Mouse (Mus musculus): ENCODE data around the gene 1700001O22Rik. TPM values are rescaled to one million over a fixed set of nuclear protein-coding genes. Genes with fewer than 3 reads are reported as not detected.

The 1700001O22Rik gene
- polyA plus RNA-seq, 1 experiment from 2014 or later: 3.1 TPM

DNA sequence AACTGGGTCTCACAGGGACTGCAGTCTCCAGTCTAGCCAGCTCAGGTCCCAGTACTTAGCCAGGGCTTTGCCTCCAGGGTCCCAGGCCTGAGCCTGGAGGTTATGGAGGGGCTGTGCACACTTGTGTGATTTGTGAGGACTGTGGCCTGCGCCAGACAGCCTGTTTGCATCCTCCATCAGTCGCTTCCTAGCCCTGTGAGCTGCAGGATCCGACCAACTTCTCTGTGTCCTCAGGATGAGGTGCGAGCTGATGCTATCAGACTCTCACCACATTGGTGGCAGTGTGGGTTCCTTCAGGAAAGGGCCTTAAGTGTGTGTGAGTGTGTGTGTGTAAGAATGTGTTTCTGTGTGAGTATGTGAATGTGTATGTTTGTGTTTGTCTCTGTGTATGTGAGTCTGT is 16.0 kb downstream of the 1700001O22Rik start:
- H3K4me3 ChIP-seq: peak overlapping the region; percentile 13; the same call in 1 of the 2 replicates
- H3K27ac ChIP-seq (replicated peaks): peak overlapping the region; percentile 90
- no peak for DNase-seq (ENCODE audit: low spot score)
- WGBS: 64% methylated on average over 4 of the region's 4 CpGs
- H3K27me3 ChIP-seq (replicated peaks; ENCODE audit: low read depth, poor library complexity, severe bottlenecking): 0 out of 2 replicates have a peak, but pooled peaks cover 5% of the 10 kb centered on the region
- H3K4me1 ChIP-seq: peaks cover 69% of the 10 kb centered on the region
- no peaks in the 10 kb centered on the region for H3K9me3 ChIP-seq
- H3K36me3 ChIP-seq (replicated peaks): no peaks in the 10 kb centered on the region

DNA sequence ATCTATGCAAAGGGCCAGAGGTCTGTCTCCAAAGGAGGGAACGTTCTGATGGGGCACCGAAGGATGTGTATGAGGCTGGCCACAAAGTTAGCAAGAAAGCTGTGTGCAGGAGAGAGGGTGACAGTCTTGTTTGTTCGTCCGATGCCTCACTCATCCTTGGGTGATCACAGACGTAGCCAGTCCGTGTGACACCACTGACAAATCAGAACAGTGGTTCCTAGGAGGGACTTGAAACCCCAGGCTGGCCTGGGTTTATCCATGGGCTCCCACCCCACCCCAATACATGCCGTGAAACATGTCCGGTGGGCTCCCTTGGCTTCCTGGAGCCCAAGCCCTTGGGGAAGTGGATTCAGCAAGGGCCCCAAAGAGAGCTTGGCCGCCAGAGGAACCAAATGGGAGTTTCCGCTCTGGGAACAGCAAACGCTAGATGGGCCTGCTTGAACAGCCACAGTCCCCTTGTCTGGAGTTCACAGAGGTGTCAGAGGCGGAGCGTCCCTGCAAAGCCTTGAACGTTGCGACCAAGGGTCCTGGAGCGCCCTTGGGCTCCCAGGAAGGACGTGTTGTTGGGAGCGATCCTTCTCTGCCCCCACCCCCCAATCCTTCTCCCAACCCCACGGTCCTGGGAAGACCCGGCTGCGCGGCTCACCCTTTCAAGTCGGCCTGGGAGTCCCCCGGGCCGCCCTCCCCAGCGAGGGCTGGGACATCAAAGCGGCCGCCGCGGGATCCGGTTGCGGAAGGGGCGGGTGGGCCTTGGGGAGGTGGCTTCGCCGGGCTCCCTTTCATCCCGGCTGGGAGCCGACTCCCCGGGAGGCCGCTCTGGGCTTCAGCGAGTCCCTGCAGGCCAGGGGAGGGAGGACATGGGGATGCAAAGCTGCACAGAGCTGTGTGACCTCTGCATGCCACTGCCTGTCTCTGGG is 19.1 kb downstream of the 1700001O22Rik start:
- Histone ChIP-seq H3K27ac (replicated peaks) (peak overlapping the region; percentile 90), H3K27me3 (replicated peaks; ENCODE audit: low read depth, poor library complexity, severe bottlenecking) (0 out of 2 replicates have a peak, but pooled peaks cover 5% of the 10 kb centered on the region), H3K9me3 (no peaks in the 10 kb centered on the region), H3K4me1 (peaks cover 71% of the 10 kb centered on the region), H3K4me3 (peak overlapping the region; percentile 53), H3K36me3 (replicated peaks) (no peaks in the 10 kb centered on the region)
- DNase-seq (ENCODE audit: low spot score): peak; percentile 90
- 8% methylated on average over 40 of the region's 40 CpGs for WGBS

DNA sequence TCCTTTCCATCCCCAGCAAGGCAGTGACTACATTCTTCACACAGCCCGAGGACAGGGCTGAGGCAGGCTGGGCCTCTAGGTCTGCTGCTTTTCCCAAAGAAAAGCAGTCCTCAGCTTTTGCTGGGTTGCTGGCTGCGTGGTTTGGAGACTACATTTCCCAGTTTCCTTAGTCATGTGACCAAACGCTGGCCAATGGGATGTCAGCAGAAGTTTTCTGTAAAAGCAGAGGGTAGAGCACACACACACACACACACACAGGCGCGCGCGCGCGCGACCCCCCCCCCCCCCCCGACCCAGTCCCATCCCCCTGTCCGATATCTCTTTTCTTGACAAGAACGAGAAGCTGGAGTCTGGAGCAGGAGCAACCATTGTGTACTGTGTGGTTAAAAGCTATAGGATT is 20.1 kb downstream of the 1700001O22Rik start:
- WGBS: under 1% methylated on average over 13 of the region's 13 CpGs
- H3K4me1 ChIP-seq: peaks cover 81% of the 10 kb centered on the region
- peak overlapping the region; percentile 53 for H3K4me3 ChIP-seq
- H3K9me3 ChIP-seq: no peaks in the 10 kb centered on the region
- DNase-seq (ENCODE audit: low spot score): peak; percentile 83
- H3K27me3 ChIP-seq (replicated peaks; ENCODE audit: low read depth, poor library complexity, severe bottlenecking): 0 out of 2 replicates have a peak, but pooled peaks cover 5% of the 10 kb centered on the region
- no peaks in the 10 kb centered on the region for H3K36me3 ChIP-seq (replicated peaks)
- peak overlapping the region; percentile 90 for H3K27ac ChIP-seq (replicated peaks)

DNA sequence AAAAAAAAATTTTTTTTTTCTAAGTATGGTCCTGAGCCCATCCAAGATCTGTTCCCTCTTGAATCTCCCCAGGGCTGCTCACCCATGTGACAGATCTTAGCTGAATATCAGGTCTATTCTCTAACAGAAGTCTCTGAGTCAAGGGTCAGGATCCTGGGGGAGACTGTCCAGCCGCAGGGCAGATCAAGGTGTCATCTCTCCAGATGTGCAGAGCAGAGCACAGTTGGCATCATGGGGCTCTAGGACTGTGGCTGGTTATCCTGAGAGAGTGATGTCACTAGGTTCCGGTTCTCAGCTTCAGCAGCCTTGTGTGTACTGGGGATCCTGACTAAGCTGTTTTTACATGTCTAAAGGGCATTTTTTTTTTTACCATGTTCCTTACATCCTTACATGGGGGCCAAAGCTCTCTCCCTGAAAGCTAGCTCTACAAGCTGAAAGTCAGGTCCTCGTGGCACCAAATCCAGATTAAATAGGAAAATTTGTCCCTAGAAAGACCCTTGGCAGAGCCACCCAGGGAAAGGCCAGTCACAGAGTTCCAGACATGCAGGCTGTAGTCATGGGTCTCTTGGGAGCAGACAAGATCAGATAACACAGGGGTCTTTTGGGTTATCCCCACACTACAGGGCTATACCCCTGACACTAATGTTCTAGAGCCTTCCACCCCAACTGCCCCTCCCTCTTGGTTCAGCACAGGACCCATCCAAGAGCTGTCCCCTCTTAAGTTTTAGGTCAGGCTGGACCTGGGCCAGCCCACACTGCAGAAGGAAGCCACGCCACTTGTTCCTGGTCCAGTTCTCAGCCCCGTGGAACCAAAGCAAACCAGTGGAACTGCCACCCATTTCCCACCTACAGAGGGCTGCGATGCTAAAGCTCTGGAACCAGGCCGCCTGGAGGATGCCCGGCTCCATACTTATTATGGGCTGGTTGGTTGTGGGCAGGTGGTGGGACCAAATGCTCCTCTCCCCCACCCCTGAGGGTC is 20.9 kb downstream of the 1700001O22Rik start:
- H3K9me3 ChIP-seq: no peaks in the 10 kb centered on the region

DNA sequence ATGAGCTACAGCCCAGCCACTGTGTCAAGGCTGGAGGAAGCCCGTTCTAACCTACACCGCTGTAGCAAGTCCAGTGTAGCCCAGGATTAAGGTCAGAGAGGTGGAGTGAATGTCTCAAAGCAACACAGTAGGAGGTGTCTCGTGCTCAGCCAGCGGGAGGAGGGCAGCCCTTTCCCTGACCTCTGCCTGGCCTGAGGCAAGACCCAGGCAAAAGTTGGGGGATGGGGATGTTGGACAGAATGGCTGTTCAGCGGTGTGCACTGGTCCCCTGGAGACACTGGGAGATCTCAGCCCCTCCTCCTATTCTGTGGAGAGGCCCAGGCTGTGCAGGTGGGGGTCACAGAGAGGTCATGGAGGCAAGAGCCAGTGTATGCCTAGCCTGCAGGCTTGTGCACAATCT is 24.2 kb downstream of the 1700001O22Rik start:
- Histone ChIP-seq H3K9me3 (no peaks in the 10 kb centered on the region), H3K27me3 (replicated peaks; ENCODE audit: low read depth, poor library complexity, severe bottlenecking) (peaks cover 7% of the 10 kb centered on the region; the same call in 1 of the 2 replicates), H3K4me1 (peaks cover 79% of the 10 kb centered on the region), H3K4me3 (peak overlapping the region; percentile 22; the same call in 1 of the 2 replicates), H3K36me3 (replicated peaks) (no peaks in the 10 kb centered on the region), H3K27ac (replicated peaks) (peak overlapping the region; percentile 73)
- peak; percentile 81 for DNase-seq (ENCODE audit: low spot score)
- under 1% methylated on average over 5 of the region's 5 CpGs for WGBS

More for the DNA sequence above, 20.9 kb downstream of the 1700001O22Rik start:
- Histone ChIP-seq H3K27me3 (replicated peaks; ENCODE audit: low read depth, poor library complexity, severe bottlenecking) (0 out of 2 replicates have a peak, but pooled peaks cover 5% of the 10 kb centered on the region), H3K36me3 (replicated peaks) (no peaks in the 10 kb centered on the region), H3K4me1 (peaks cover 87% of the 10 kb centered on the region), H3K4me3 (peak overlapping the region; percentile 53), H3K27ac (replicated peaks) (peak overlapping the region; percentile 90)
- no peak for DNase-seq (ENCODE audit: low spot score)
- 79% methylated on average over 8 of the region's 8 CpGs for WGBS

DNA sequence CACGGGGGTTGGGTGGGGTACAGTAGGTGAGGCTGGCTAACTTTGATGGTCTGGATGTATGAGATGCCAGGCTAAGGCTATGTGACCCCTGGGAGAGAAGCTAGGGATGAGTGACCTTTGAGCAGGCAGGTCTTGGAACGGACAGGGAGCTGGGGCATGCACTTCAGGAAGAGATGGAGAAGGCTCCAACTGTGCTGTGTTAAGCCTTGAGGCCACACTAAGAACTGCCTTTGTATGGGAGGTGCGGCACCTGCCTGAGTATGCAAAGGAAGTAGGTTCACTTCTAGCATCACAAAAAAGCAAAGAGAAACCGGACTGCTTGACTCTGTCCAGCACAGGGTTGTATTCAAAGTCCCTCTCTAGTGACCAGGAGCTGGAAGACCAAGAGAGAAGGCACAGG is 25.2 kb downstream of the 1700001O22Rik start:
- WGBS: 60% methylated on average over 4 of the region's 4 CpGs
- Histone ChIP-seq H3K4me1 (peaks cover 79% of the 10 kb centered on the region), H3K4me3 (no peak overlapping the region), H3K27ac (replicated peaks) (peak overlapping the region; percentile 73), H3K9me3 (no peaks in the 10 kb centered on the region), H3K27me3 (replicated peaks; ENCODE audit: low read depth, poor library complexity, severe bottlenecking) (peaks cover 10% of the 10 kb centered on the region; the same call in 1 of the 2 replicates), H3K36me3 (replicated peaks) (no peaks in the 10 kb centered on the region)
- DNase-seq (ENCODE audit: low spot score): no peak

DNA sequence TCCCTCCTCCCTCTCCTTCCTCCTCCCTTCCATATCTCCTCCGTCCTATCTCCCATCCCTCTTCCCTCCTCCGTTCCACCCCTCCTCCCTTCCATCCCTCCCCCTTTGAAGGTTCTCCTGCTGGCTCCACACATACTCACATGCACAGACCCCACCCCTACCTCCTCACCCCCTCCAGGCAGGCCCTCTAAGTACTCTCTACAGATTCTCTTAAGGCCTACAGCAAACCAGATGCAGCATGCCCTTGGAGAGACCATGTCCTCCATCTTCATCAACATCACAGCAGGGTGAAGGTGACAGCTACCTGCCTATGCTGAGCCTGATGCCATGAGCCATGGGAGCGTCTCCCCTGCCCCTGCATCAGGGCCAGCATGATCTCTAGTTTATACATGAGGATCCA is 26.2 kb downstream of the 1700001O22Rik start:
- Histone ChIP-seq H3K27me3 (replicated peaks; ENCODE audit: low read depth, poor library complexity, severe bottlenecking) (peaks cover 10% of the 10 kb centered on the region; the same call in 1 of the 2 replicates), H3K36me3 (replicated peaks) (no peaks in the 10 kb centered on the region), H3K4me3 (no peak overlapping the region), H3K4me1 (peaks cover 82% of the 10 kb centered on the region), H3K27ac (replicated peaks) (peak overlapping the region; percentile 12; the same call in 1 of the 2 replicates), H3K9me3 (no peaks in the 10 kb centered on the region)
- no peak for DNase-seq (ENCODE audit: low spot score)
- 84% methylated on average over 3 of the region's 3 CpGs for WGBS

DNA sequence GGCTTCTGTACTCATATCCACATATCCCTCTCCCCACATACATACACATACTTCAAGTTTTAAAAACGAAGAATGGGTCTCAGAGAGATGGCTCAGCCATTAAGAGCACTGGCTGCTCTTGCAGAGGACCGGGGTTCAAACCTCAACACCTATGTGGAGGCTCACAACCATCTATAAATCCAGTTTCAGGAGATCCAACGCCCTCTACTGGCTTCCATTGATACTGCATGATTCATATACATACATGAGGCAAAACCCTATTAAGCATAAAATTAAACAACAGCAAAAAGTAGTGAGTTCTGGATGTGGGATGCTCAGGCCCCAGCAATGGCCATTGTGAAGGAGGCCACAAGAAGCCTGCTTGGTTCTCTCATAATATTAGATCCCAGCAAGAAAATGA is 27.5 kb downstream of the 1700001O22Rik start:
- peaks cover 10% of the 10 kb centered on the region; the same call in 1 of the 2 replicates for H3K27me3 ChIP-seq (replicated peaks; ENCODE audit: low read depth, poor library complexity, severe bottlenecking)
- 60% methylated on average over 3 of the region's 3 CpGs for WGBS
- no peaks in the 10 kb centered on the region for H3K9me3 ChIP-seq
- H3K4me1 ChIP-seq: peaks cover 86% of the 10 kb centered on the region
- H3K27ac ChIP-seq (replicated peaks): 0 out of 2 replicates have a peak overlapping the region, but pooled peaks have one; percentile 1
- no peak overlapping the region for H3K4me3 ChIP-seq
- no peak for DNase-seq (ENCODE audit: low spot score)
- no peaks in the 10 kb centered on the region for H3K36me3 ChIP-seq (replicated peaks)

DNA sequence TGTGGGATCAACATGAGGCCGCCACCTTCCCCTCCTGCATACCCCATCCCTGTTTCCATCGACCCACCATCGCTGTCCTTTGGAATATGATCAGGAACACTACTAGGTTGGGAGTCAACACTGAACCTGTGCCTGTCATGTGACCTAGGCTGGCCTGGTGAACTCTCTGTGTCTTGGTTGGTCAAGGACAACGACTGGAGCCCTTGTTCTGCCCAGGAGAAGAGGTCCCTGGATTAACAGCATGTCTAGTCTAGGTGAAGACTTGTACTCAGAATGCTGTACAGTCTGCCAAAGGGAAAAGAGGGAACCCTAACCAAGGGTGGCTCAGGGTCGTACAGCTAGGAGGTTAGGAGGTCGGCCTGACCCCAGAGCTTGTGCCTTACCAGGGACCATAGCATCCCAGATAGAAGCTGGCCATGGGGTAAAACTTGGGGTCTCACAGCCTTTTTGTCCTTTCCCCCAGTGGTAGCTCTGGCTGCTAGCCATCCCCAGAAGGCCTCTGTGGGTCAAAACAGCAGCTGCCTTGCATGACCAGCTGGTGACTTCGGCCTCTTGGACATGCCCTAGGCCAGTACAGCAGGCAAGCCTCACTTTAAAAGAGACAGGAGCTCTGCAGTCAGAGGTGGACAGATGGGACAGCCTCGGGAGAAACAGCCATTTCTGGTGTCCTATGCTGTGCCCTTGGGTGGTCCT is 30.0 kb downstream of the 1700001O22Rik start:
- Histone ChIP-seq H3K4me1 (peaks cover 83% of the 10 kb centered on the region), H3K27ac (replicated peaks) (peak overlapping the region; percentile 89), H3K27me3 (replicated peaks; ENCODE audit: low read depth, poor library complexity, severe bottlenecking) (peaks cover 18% of the 10 kb centered on the region; the same call in 1 of the 2 replicates), H3K9me3 (no peaks in the 10 kb centered on the region), H3K4me3 (no peak overlapping the region), H3K36me3 (replicated peaks) (no peaks in the 10 kb centered on the region)
- WGBS: 85% methylated on average over 8 of the region's 8 CpGs
- no peak for DNase-seq (ENCODE audit: low spot score)

DNA sequence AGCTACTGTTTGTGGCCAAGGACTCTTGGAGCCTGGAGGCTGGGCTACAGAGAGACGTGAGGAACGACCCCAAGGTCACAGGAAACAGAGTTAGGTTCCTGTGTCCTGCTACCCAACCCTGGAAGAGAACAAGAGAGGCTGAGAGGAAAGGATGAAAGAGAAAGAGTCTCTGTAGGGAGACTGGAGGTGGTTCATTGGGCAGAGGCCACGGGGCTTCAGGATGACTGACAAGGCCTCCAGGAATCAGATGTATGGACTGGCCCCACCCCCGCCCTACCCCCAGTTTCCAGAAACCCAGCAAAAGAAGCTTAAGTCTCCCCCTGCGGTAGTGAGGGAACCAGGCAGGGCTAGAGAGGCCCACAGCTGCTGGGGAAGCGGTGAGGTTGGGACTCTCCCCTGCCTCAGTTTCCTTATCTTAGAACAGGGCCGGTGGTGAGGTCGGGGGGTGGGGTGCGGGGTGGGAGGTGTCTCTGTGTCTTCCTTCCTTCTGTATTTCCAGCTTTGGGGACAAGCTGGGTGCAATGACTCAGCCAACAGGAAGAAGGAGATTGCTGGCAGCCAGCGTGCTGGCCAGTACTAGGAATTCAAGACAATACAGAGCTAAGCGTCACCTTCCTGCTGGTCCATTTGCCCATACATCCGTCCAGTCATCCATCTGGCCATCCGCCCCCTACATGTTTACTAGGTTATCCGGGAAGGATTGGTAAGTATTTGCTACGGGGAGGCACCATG is 30.7 kb downstream of the 1700001O22Rik start:
- DNase-seq (ENCODE audit: low spot score): peak; percentile 54
- WGBS: 39% methylated on average over 15 of the region's 15 CpGs
- H3K36me3 ChIP-seq (replicated peaks): no peaks in the 10 kb centered on the region
- H3K27ac ChIP-seq (replicated peaks): peak overlapping the region; percentile 89
- H3K4me1 ChIP-seq: peaks cover 83% of the 10 kb centered on the region
- no peaks in the 10 kb centered on the region for H3K9me3 ChIP-seq
- peaks cover 18% of the 10 kb centered on the region; the same call in 1 of the 2 replicates for H3K27me3 ChIP-seq (replicated peaks; ENCODE audit: low read depth, poor library complexity, severe bottlenecking)
- H3K4me3 ChIP-seq: peak overlapping the region; percentile 67; the same call in 1 of the 2 replicates

All from embryonic facial prominence, embryonic 10.5 days (tissue).